Mouse (Mus musculus) embryonic fibroblast, embryonic 13.5 days (primary cell): ENCODE measurements around the gene Dusp2. TPM values are rescaled to one million over a fixed set of nuclear protein-coding genes. Genes with fewer than 3 reads are reported as not detected.

Experiments used
- H3K27ac ChIP-seq: 2 replicates; pipeline ENCODE4 v1.5.1; 2012; ENCODE audit warnings: low read length, control low read depth, inconsistent platforms; ENCODE audit not compliant: insufficient read depth
- H3K4me1 ChIP-seq: 2 replicates; pipeline ENCODE4 v1.6.1; 2011; ENCODE audit warnings: low read length; ENCODE audit not compliant: control insufficient read depth, insufficient read depth
- H3K4me3 ChIP-seq: 2 replicates; pipeline ENCODE4 v1.5.1; 2011; ENCODE audit warnings: mild to moderate bottlenecking, control low read depth, low read length; ENCODE audit not compliant: insufficient read depth
- CTCF ChIP-seq: IDR thresholded peaks from 2 replicates; pipeline ENCODE4 v1.5.1; 2011; ENCODE audit warnings: mild to moderate bottlenecking, control low read depth, low read length, moderate library complexity, borderline replicate concordance; ENCODE audit not compliant: insufficient read depth
- POLR2A ChIP-seq: IDR thresholded peaks from 2 replicates; pipeline ENCODE4 v1.6.1; 2011; ENCODE audit warnings: low read depth, mild to moderate bottlenecking, control low read depth, low read length, moderate library complexity
- polyA plus RNA-seq: library from polyadenylated mRNA; stranded (reverse); fragments of >200 nt; gene quantifications from 2 replicates; pipeline ENCODE4 v1.2.4, GENCODE M21; 2011; ENCODE audit warnings: low read depth; ENCODE audit not compliant: missing spikeins, insufficient read length

Dusp2 gene
- polyA plus RNA-seq, 1 experiment: not detected

DNA sequence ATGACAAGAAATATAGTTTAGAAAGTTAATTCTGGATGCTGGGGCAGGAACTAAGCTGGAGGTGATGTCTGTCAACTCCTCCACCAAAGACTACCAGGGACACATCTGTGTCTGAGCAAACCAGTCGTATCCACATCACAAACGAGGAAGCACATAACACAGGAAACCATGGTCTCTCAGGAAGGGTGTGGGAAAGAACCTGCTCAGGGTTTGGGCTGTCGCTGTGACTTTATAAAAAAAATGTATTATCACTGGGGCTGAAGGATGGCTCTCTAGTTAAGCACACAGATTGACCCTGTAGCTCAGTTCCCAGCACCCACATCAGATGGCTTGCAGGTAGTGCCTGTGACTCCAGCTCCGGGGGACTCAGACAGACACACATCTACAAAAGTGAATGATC lies 16.9 kb upstream of the Dusp2 start:
- no peak for TF ChIP-seq POLR2A
- no peak for TF ChIP-seq CTCF
- Histone ChIP-seq H3K27ac (no peak overlapping the region), H3K4me1 (peaks cover 7% of the 10 kb centered on the region; the same call in 1 of the 2 replicates), H3K4me3 (no peak overlapping the region)

DNA sequence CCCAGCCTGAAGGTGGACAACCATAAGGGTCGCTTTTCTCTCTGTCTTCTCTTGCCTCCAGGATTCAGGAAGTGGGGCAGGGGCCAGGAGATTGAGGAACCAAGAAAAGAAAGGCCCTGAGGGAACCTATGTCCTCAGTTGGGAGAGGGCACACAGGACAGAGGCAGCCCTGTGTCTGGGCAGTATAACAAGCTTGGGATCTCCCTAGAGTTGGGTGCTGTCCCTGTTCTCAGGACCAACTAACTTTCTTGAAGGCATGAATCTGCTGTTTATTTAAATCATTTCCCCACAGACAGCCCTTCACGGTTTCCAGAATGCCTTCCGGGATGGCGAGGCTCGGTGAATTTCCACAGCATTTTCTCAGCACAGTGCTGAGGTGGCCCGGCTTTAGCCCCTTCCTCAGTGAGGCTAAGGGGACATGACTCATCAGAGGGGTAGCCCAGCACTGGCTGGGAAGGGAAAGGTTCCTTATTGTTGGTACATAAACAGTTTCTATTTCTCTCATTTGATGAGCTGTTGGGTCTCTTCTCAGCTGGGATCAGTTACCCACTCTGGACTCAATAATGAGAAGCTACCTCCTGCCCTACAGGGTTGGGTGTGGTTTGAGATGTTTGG lies 13.2 kb upstream of the Dusp2 start:
- no peak overlapping the region for H3K4me3 ChIP-seq
- no peak overlapping the region for H3K27ac ChIP-seq
- peaks cover 7% of the 10 kb centered on the region; the same call in 1 of the 2 replicates for H3K4me1 ChIP-seq
- TF ChIP-seq POLR2A: no peak
- TF ChIP-seq CTCF: no peak

DNA sequence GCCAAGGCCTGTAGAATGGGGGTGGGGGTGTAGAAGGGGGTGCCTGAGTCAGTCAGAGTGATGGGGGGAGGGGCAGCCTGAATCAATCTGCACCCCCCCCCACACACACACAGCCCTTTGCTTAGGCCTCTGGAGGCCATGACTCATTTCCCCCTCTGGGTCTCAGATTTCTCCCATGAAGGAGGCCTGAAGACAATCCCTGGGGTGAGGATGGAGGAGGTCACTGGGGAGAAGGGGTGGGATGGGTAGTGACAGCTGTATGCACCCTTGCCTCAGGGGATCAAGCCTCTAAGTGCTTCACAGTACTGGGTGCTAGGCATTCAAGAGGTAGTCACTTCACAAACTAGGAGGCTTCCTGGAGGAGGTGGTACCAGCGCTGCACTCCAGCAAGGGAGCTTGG lies 12.3 kb upstream of the Dusp2 start:
- peaks cover 7% of the 10 kb centered on the region; the same call in 1 of the 2 replicates for H3K4me1 ChIP-seq
- TF ChIP-seq POLR2A (no peak), CTCF (no peak)
- no peak overlapping the region for H3K4me3 ChIP-seq
- no peak overlapping the region for H3K27ac ChIP-seq

DNA sequence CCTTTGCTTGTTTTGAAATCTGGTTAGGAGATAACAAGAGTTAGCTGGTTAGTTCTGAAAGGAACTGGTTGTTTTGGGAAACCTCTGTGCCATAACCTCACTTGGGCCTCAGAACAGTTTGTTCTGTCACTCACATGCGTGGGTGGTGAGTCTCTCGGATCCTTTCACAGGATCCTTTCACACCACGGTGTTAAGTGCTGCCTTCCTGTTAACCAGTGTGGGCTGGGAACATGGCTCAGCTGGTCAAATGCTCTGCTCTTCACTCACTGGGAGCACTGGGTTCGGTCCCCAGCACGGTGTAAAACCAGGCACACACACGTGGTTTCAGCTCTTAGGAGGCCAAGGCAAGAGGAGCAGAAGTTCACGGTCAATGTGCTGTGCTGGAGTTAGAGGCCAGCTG lies 11.5 kb upstream of the Dusp2 start:
- TF ChIP-seq CTCF (no peak), POLR2A (no peak)
- Histone ChIP-seq H3K4me1 (peaks cover 7% of the 10 kb centered on the region; the same call in 1 of the 2 replicates), H3K4me3 (no peak overlapping the region), H3K27ac (no peak overlapping the region)

DNA sequence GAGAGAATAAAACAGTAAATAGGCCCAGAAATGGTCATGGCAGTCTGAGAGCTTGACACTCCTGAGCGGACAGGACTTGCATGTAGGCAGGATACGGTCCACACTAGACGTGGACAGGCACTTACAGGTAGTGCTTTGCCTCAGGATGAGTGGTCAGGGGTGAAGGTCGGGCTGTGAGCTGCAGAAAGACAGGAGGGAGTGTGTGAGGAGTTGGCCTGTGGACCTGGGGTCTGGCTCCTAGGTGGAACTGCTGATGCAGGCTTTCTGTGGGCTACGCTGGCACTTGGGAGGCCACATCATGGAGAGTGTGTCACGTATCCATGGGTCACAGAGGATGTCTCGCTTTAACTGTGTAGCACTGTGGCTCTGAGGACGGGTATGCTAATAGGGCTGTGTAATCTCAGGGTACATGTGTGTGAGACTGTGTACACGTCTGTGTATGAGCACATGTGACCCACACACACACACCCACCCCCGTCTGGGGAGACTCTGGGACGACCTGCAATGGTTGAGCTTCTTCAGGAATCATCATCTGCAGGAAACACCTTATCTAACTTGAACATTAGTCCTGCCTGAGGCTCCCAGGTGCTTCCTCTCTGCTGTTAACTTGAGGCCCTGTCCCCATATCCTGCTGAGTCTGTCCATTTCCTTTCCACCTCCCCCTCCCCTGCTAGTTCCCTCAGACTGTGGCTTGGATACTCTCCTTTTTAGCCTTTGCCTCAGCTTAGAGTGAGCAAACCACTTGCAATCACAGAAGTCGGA lies 7.7 kb upstream of the Dusp2 start:
- TF ChIP-seq CTCF (no peak), POLR2A (no peak)
- Histone ChIP-seq H3K4me3 (no peak overlapping the region), H3K4me1 (peaks cover 2% of the 10 kb centered on the region; the same call in 1 of the 2 replicates), H3K27ac (no peak overlapping the region)

DNA sequence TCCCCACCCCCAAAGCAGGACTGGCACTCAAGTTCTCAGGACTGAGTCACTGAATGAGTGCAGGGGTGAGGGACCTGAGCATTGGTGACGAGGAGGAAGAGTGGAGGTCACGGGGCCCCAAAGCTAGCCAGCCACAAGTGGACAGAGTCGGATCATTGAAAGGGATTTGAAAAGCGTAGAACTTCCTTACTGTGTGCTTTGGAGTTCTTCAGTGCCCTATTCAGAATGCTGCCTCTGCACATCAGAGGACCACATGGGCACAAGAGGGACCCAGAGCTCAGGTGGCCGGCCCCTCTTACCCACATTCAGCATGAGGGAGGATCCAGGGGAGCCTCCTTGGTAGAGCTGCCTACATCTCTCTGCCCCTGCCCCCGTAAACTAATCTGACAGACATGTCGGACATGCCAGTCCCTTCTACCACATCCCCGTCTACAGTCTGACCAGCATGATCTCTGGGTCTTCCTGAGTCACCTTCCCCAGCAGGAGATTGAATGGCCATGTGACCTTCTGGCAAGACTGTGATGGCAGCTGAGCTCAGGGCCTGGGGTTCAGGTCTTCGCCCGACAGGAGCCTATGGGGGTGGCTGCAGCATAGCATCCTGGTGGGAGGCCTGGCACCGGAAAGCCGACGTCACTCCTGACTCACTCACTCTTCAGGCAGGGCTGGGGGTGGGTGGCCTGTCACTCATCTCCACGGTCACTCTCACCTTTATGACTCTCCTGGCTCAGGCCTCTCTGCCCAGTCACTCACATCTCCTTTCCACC lies 3.0 kb upstream of the Dusp2 start:
- Histone ChIP-seq H3K4me1 (no peaks in the 10 kb centered on the region), H3K27ac (no peak overlapping the region), H3K4me3 (no peak overlapping the region)
- TF ChIP-seq CTCF: no peak
- TF ChIP-seq POLR2A: no peak

DNA sequence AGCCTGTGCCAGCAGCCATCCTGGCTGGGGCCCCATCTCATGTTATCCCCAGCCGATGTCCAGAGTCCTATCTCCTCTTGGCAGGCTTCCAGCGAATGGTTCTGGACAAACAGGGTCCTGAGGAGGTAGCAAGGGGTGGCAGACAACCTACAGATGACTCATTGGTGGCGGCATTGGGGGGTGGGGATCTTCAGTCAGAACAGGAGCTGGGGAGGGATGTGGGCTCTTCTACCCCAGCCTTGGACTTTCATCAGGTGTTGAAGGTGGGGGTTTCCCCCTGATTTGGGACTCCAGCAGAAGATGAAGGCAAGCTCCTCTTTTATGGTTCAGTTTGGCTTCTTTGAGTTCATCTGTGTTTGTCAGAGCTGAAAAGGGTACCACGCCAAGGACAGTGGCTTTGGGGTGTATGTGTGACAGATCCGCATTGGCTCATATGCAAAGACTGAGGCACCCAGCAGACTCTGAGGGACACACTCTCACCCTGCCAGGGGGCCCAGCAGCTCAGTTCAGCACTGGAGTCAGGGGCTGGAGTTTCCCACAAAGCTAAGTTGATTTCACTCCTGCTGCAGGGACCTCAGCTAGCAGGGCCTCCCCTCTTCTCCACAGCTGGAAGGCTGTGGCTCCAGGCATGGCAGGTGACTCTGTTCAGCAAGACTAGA lies 1.9 kb upstream of the Dusp2 start:
- H3K27ac ChIP-seq: no peak overlapping the region
- H3K4me3 ChIP-seq: no peak overlapping the region
- no peaks in the 10 kb centered on the region for H3K4me1 ChIP-seq
- TF ChIP-seq POLR2A (no peak), CTCF (no peak)

DNA sequence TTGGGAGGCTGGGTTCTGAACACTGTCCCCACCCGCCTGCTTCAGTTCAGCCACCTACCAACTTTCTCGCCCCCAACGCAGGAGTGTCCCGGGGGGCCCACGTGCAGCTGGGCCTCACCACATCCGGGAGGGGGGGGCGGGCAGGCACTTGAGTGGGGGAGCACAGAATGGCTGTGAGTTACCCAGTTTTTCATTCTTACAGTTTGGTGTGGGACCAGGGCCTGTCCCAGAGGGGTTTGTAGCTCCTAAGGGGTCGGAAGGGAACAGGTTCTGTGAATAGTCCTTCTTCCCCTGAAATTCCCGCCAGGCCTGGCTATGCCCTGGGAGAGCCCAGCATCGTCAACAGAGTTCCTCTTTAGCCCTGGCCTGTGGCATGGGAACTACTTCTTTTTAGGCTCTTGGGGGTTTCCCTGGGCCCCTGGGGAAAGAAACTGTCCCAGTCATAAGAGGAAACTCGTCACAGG lies 849 bp upstream of the Dusp2 start:
- no peak overlapping the region for H3K4me3 ChIP-seq
- TF ChIP-seq CTCF (no peak), POLR2A (no peak)
- no peaks in the 10 kb centered on the region for H3K4me1 ChIP-seq
- H3K27ac ChIP-seq: no peak overlapping the region

DNA sequence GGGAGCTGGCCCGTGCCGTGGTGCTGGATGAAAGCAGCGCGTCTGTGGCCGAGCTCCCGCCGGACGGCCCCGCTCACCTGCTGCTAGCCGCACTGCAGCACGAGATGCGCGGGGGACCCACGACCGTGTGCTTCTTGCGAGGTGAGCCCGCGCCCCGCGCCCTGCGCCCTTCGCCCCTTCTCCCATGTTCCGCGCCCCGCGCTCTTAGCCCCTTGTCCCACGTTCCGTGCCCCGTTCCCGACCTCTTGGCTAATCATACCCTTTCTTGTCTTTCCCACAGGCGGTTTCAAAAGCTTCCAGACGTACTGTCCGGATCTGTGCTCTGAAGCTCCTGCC lies 506 bp downstream of the Dusp2 start:
- TF ChIP-seq POLR2A (no peak), CTCF (no peak)
- no peak overlapping the region for H3K27ac ChIP-seq
- peak overlapping the region; percentile 45 for H3K4me3 ChIP-seq
- H3K4me1 ChIP-seq: no peaks in the 10 kb centered on the region
